22 mouse cellular contexts compared by ENCODE assay signal in the genomic region with DNA sequence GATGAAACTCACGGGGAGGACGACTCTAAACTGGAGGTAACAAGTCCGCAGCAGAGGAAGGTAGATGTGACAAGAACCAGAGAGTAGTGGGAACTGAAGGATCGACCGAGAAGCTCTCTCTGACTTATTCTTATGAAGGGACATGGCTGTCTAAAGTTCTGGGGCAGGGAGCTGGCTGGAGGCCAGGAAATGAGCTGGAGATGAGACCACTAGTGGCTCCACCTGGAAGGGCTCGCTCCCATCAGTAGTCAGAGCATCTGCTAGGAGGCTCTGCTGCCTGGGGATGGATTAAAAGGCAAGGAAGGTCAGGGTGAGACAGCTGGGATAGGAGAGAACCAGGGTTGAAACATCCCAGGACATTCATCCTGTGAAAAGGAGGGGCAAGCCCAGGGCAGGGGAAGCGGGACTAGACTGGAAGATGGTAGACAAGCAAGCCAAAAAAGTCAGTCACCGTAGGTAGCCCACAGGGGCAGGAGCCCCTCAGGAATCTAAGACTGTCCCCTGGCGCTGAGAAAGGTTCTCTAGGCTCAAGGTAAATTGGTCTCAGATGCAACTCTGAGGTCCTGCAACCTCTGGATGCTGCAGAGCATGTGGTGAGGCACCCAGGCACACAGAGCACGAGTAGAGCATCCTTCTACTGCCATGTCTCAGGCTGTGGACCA. TPM values are rescaled to one million over a fixed set of nuclear protein-coding genes. Genes with fewer than 3 reads are reported as not detected.
A peak's percentile ranks its signal among the peaks of the same experiment; 100 is the strongest.
DNase-seq lines count a peak whose midpoint lies in the region; ATAC-seq and TF ChIP-seq lines count a peak whose summit lies in the region.
"Had no signal": no experiment of that assay in that cellular context is flagged by ENCODE, and none has a peak within 500 bp of the region (broad histone marks: within the 10 kb centered on the region; RNA-seq: fewer than 3 reads in every experiment).

No protein-coding gene starts in this region.

- no peaks in the 10 kb centered on the region for H3K9me3 ChIP-seq in heart, embryonic 16.5 days (replicated peaks; ENCODE audit: control insufficient read depth, low read length)
- no peaks in the 10 kb centered on the region for H3K9me3 ChIP-seq in midbrain, embryonic 10.5 days (replicated peaks)
- no peaks in the 10 kb centered on the region for H3K9me3 ChIP-seq in midbrain, embryonic 11.5 days (ENCODE audit: control insufficient read depth, low read length)
- H3K9me3 ChIP-seq: forebrain, embryonic 15.5 days; hindbrain, embryonic 10.5 days; midbrain, embryonic 13.5 days had no signal

- no peak for ATAC-seq in heart, embryonic 16.5 days (replicated peaks; ENCODE audit: extremely low read depth, insufficient read depth, low FRiP score)
- ATAC-seq in midbrain, embryonic 11.5 days (ENCODE audit: low FRiP score) = no peak
- ATAC-seq: CD4-positive, CD25-positive, alpha-beta regulatory T cell, adult 4 months; forebrain, embryonic 15.5 days; hindbrain, postnatal 0 days; liver, postnatal 0 days; midbrain, embryonic 13.5 days had no signal

- WGBS in heart, embryonic 16.5 days = 82% methylated on average over 10 of the region's 10 CpGs
- WGBS in midbrain, embryonic 10.5 days = 86% methylated on average over 10 of the region's 10 CpGs
- WGBS in midbrain, embryonic 11.5 days = 90% methylated on average over 10 of the region's 10 CpGs

- peaks cover 50% of the 10 kb centered on the region for H3K4me1 ChIP-seq in heart, embryonic 16.5 days (ENCODE audit: control insufficient read depth, insufficient read depth, low read length)
- H3K4me1 ChIP-seq in midbrain, embryonic 10.5 days = peaks cover 19% of the 10 kb centered on the region; the same call in 1 of the 2 replicates
- no peaks in the 10 kb centered on the region for H3K4me1 ChIP-seq in midbrain, embryonic 11.5 days (ENCODE audit: control insufficient read depth, insufficient read depth, low read length)
- H3K4me1 ChIP-seq: forebrain, embryonic 15.5 days; midbrain, embryonic 13.5 days had no signal

- H3K27ac ChIP-seq in heart, embryonic 16.5 days (ENCODE audit: low read length) = peak overlapping the region; percentile 87
- 0 out of 2 replicates have a peak overlapping the region, but pooled peaks have one; percentile 0 for H3K27ac ChIP-seq in midbrain, embryonic 10.5 days (replicated peaks)
- H3K27ac ChIP-seq in midbrain, embryonic 11.5 days (ENCODE audit: low read depth, low read length) = no peak overlapping the region
- no peak overlapping the region for H3K27ac ChIP-seq in layer of hippocampus, adult 2 months
- H3K27ac ChIP-seq: forebrain, embryonic 15.5 days; hindbrain, embryonic 10.5 days; hindbrain, postnatal 0 days; midbrain, embryonic 13.5 days had no signal

- no peak for TF ChIP-seq CTCF in layer of hippocampus, adult 2 months (conservative IDR thresholded peaks at IDR 0.05)

- intact Hi-C loops in heart, postnatal 25 days (cut with DNase I) = loop anchor here (5.0 kb wide), 1 partner anchor 34 kb away; no protein-coding TSS in a partner anchor

- H3K4me2 ChIP-seq in heart, embryonic 16.5 days (ENCODE audit: low read depth, low read length) = peak overlapping the region; percentile 26; the same call in 1 of the 2 replicates
- H3K4me2 ChIP-seq in midbrain, embryonic 11.5 days = no peak overlapping the region
- H3K4me2 ChIP-seq: forebrain, embryonic 15.5 days; liver, embryonic 11.5 days; midbrain, embryonic 13.5 days had no signal

- peak overlapping the region; percentile 15 for H3K9ac ChIP-seq in heart, embryonic 16.5 days (ENCODE audit: low read length)
- no peak overlapping the region for H3K9ac ChIP-seq in midbrain, embryonic 11.5 days (ENCODE audit: low read length)
- H3K9ac ChIP-seq: forebrain, embryonic 15.5 days; liver, postnatal 0 days; midbrain, embryonic 13.5 days had no signal

- DNase-seq in heart, adult 11 months = peak; percentile 91
- DNase-seq in heart, adult 9 months (ENCODE audit: low spot score in 2 of 2) = no peak
- no peak for DNase-seq in heart, postnatal 25 days (ENCODE audit: low spot score)
- DNase-seq in midbrain, embryonic 10.5 days (ENCODE audit: low spot score) = no peak
- DNase-seq in midbrain, embryonic 11.5 days (ENCODE audit: low spot score, missing footprints) = no peak
- no peak for DNase-seq in layer of hippocampus, adult 2 months (ENCODE audit: low spot score in 2 of 2)
- DNase-seq: adrenal gland, postnatal 25 days; cerebellum, adult 11 months; cerebellum, adult 9-11 months; kidney, adult 18-20 months; kidney, postnatal 14 days; liver, postnatal 0 days; lung, postnatal 10 days; thymus, postnatal 14 days had no signal

- H3K4me3 ChIP-seq in heart, embryonic 16.5 days (ENCODE audit: low read length) = no peak overlapping the region
- H3K4me3 ChIP-seq in midbrain, embryonic 10.5 days = no peak overlapping the region
- no peak overlapping the region for H3K4me3 ChIP-seq in midbrain, embryonic 11.5 days (ENCODE audit: low read depth, low read length)
- H3K4me3 ChIP-seq in layer of hippocampus, adult 2 months = no peak overlapping the region
- H3K4me3 ChIP-seq: forebrain, embryonic 15.5 days; hindbrain, embryonic 10.5 days; midbrain, embryonic 13.5 days had no signal

- H3K36me3 ChIP-seq in heart, embryonic 16.5 days (ENCODE audit: control insufficient read depth, insufficient read depth) = no peaks in the 10 kb centered on the region
- no peaks in the 10 kb centered on the region for H3K36me3 ChIP-seq in midbrain, embryonic 10.5 days
- H3K36me3 ChIP-seq in midbrain, embryonic 11.5 days (ENCODE audit: control insufficient read depth, insufficient read depth, low read length) = no peaks in the 10 kb centered on the region
- H3K36me3 ChIP-seq: forebrain, embryonic 15.5 days; hindbrain, embryonic 10.5 days; midbrain, embryonic 13.5 days had no signal

- no peaks in the 10 kb centered on the region for H3K27me3 ChIP-seq in heart, embryonic 16.5 days (ENCODE audit: control insufficient read depth, insufficient read depth, low read length)
- H3K27me3 ChIP-seq in midbrain, embryonic 10.5 days (ENCODE audit: low read depth, poor library complexity, severe bottlenecking) = peaks cover 6% of the 10 kb centered on the region; the same call in 1 of the 2 replicates
- H3K27me3 ChIP-seq in midbrain, embryonic 11.5 days (ENCODE audit: control insufficient read depth, insufficient read depth, low read length) = no peaks in the 10 kb centered on the region
- H3K27me3 ChIP-seq: forebrain, embryonic 15.5 days; midbrain, embryonic 13.5 days had no signal

RNA-seq across cellular contexts. Expression of a gene that starts 16.2 kb away (rescaled TPM):
- 80.1 and 105 TPM in 2 replicates for polyA plus RNA-seq in heart, embryonic 16.5 days (2015; fragmentation: Nextera tagmentation; extraction: Ambion mirVana)
- 100 to 1,000 TPM; 292 to 338 TPM for total RNA-seq in heart, postnatal 25 days (2021)
- 43.7 and 53.1 TPM in 2 replicates for polyA plus RNA-seq in midbrain, embryonic 10.5 days (2016; fragmentation: Nextera tagmentation; extraction: Ambion mirVana)
- polyA plus RNA-seq in midbrain, embryonic 11.5 days (2014; fragmentation: Nextera tagmentation; extraction: Ambion mirVana) = 28.5 and 34.1 TPM in 2 replicates
- total RNA-seq in layer of hippocampus, adult 2 months (2021) = 10 to 100 TPM; 53.7 to 55.4 TPM
- total RNA-seq: neutrophil, adult 5-6 weeks had no signal
- polyA plus RNA-seq: CD4-positive, CD25-positive, alpha-beta regulatory T cell, adult 4 months had no signal

RNA-seq across cellular contexts. Expression of a gene that starts 16.2 kb away (rescaled TPM):
- polyA plus RNA-seq in heart, embryonic 16.5 days (2015; fragmentation: Nextera tagmentation; extraction: Ambion mirVana) = 213 and 274 TPM in 2 replicates
- total RNA-seq in heart, postnatal 25 days (2021) = 100 to 1,000 TPM; 537 to 622 TPM
- polyA plus RNA-seq in midbrain, embryonic 10.5 days (2016; fragmentation: Nextera tagmentation; extraction: Ambion mirVana) = 113 and 146 TPM in 2 replicates
- polyA plus RNA-seq in midbrain, embryonic 11.5 days (2014; fragmentation: Nextera tagmentation; extraction: Ambion mirVana) = 105 and 115 TPM in 2 replicates
- total RNA-seq in layer of hippocampus, adult 2 months (2021) = 10 to 100 TPM; 52.0 to 53.6 TPM
- total RNA-seq: neutrophil, adult 5-6 weeks had no signal

Comparison
In these comparisons a context has a peak if more than half of its experiments do, and no peak if none do; other contexts are left out.
1. H3K27ac ChIP-seq: peak in heart, embryonic 16.5 days (single experiment) and midbrain, embryonic 10.5 days (single experiment); none in midbrain, embryonic 11.5 days (single experiment) and layer of hippocampus, adult 2 months (single experiment).